Mouse (Mus musculus) urinary bladder, adult 18-20 months (tissue): ENCODE results near the gene Zfp317.
"Not testable (repeated sequence)": the region's sequence is repeated elsewhere in the genome, so short reads cannot be mapped to it uniquely, and the experiment has no call there.

ENCODE experiments used
- DNase-seq, 2 experiments: peaks; one replicate each; pipeline ENCODE4 v3.0.0; 2022; ENCODE audit warnings: low spot score in 2 of 2, mixed read lengths in 2 of 2

The Zfp317 gene

DNA sequence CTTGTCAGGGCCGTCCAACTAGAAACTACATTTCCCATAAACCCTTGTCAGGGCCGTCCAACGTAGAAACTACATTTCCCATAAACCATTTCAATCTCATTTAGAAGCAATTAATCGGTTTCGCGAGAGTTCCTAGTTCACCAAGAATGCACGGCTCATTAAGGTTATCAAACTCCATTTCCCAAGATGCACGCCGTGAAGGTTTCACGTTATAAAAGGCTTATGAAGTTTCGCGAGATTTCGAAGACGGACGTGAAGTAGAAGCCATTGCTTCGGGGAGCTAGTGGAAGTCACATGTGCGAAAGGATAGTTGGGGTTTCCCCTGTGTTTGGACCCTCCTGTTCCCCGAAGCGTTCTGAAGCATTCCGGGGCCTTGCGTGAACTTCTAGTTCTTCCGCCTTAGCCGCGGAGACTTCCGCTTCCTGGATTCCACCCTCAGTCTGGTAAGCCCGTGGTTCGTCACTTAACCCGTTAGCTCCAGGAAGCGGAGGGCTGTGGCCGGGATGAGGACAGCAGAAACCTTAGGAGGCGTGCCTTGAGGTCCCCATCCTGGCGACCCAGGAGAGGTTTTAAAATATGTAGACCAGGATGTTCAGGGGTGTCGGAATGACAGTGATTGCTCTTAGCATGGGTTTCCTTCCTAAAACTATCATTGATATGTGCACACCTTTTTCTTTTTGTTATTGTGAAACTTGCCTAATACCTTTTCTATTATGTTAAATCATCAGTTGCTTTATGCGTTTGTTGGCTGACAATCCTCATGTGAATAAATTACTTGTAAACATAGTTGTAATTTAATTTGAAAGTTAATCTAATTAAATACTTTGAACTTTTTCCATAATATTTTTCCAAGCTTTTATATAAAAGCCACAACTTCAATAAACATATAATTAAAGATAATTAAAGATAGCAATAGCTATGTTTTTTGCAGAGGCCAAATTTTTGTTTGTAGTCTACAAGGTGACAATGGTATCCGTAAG, at the start of gene Zfp317:
Gene Zfp317 (plus strand): TSS at position 260 of the 980 bp plus-strand sequence.
- DNase-seq = peak; percentile 74 to 88

DNA sequence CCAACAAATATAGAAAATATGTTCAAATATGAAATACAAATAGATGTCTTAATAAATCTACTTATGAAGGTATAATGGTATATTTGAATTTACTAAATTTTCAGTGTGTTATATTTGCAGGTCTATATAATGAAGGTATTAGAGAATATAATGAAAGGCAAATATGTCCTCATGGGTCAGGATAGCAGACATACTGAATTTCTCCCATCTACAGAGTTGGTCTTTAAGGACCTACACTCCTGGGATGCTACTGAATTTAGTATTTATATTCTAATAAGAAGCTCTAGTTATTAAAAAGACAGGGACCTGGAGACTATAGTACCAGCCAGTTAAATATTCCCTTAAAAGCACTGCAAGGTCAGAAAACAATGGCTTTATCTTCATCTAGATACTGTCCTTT, 39.6 kb upstream of the Zfp317 start, which contains the start of gene Olfr855:
Gene Olfr855 (plus strand): TSS at position 301 of the 400 bp plus-strand sequence.
- no peak for DNase-seq

DNA sequence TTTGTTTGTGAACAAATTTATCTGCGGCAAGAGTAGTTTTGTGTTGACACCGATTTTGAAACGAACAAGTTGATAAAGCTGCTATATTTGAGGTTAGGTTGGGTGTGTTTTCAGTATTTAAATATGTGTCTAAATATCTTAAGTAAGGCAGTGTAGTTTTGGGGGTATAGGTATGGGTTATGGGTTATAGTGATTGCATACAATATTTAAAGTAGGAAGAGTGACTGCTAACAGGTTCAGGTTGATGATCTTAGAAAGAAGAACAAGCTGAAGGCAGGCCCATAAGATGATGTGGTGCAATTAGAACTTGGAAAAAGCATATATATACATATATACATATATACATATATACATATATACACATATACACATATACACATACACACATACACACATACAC, 605 bp upstream of the Zfp317 start:
- DNase-seq = no peak

DNA sequence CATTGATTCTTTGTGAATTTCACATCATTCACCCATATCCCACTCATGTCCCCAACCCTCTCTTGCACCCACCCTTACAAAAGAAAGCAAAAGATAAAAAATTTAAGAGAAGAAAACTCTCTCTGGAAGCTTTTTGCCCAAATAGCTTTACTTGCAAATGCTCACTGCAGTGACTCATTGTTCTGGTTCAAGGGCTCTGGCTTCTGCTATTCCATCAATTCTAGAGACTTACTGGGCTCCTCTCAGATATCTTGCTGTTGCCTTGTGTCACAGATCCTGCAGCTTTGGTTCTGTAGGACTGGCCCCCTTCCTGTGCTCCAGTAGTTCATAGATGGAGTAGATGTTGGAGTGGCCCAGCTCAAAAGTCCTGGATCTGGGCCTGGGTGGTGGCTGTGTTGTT, 7.7 kb downstream of the Zfp317 start:
- DNase-seq = no peak

DNA sequence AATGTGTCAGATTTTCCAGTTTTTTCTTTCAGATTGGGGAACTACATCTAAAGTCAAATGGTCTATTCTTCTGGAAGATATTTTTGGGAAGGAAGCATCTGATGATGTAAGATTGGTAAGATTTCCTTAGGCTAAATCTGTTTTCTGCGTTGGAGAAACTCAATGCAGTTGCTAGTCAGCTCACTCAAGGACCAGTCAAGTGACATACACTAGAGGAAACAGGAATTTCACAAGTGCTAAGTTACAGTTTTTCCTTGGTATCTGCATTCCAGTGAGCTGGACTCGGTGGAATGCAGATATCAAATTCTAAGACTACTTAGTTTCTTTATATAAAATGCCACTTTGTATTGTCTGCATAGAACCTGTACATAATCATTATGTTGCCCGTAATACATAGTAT, 23.3 kb downstream of the Zfp317 start:
- no peak for DNase-seq

DNA sequence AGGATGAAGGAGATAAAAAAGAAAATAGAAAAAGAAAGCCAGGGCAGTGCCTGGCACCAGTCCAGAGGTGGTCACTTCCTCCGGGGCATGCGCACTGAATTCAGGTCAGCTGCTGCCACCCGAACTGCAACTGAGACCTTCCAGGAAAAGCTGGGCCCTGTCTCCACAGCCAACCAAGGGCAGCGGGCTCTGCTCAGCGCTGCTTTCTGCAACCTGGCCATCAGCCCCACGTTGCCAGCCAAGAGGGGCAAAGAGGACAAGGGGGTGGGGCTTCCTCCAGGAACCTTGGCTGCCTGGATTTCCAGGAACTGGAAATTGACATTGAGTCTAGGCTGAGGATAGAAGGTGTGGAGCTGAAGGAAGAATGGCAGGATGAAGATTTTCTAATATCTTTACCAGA, 68.4 kb downstream of the Zfp317 start:
- DNase-seq = no peak

DNA sequence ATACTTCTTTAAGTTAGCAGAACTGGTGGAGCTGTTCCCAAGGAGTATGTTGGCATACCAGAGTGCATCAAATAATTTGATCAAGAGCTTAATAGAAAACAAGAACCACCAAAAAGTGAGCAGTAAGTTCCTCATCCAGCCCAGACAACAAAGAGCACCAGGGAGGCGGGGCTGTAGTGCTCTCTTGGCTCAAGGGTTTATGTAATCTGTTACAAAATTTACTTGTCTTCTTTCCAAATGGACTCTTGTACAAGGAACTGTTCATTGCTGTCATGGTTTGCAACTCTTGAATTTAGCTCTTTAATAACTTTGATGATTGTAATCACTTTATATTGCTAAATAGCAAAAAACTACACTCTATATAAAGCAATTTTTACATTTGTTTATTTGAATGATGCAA, 69.5 kb downstream of the Zfp317 start:
- no peak for DNase-seq

DNA sequence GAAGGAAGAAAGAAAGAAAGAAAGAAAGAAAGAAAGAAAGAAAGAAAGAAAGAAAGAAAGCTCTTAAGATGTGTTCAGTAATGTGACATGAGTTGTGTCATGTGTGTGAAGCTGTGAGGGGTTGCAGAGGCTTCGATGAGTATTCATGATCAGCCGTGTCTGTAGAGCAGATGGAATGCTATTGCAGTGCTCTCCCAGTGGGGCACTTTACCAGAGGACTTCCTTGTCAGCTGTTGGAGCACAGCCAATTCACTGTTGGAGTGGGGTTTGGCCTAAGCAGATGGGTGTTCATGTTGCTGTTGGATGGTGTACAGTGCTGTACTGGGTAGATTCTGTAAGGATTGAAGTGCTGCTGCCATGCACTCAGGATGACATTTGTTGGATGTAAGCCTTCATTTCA, 70.5 kb downstream of the Zfp317 start:
- DNase-seq = no peak

DNA sequence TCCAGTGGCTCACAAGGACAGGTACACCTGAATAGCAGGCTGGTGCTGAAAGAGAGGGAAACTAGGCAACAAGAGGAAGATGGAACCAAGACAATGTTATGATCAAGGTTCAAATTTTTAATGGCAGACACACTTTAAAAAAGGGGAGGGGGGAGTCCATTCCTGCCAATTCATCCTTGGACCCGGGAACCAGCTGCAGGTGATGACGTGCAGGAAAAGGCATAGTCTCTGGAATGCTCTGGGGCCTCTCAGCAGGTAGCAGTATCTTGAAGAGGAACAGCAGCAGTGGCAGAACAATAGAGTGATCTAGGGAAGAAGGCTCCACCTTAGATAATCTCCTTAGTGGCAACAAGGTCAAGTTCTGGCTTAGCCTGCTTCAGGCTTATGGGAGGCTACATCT, 72.4 kb downstream of the Zfp317 start:
- not testable (repeated sequence) for DNase-seq

DNA sequence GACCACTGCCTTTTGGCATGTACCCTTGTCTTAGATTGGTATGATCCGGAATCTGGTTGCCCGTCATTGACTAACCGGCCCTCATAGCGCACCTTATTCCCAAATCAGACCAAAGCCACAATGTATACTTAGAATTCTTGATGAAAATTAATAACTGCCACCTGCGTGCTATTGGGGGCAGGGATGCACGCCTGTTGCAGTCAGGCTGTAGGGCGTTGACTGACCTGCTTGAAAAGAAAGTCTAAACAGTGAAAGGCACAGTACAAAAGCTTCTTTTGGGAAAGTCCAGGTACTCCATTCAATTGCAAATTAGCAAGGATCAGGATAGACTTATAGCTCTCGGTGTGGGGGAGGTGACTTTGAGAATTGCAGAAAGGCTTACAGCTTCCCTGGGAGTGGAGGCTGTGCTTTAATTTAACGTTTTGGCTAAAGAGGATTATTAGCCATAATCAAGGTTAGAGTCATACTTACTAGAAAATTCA, 73.0 kb downstream of the Zfp317 start:
- not testable (repeated sequence) for DNase-seq
